Mouse (Mus musculus): ENCODE measurements around the gene Sik1.

Sik1 gene

GRCm38 (mm10) chr17:31806025-31806424 is 49.6 kb downstream of the Sik1 start:
- no peak for DNase-seq (ENCODE audit: low spot score)

DNA sequence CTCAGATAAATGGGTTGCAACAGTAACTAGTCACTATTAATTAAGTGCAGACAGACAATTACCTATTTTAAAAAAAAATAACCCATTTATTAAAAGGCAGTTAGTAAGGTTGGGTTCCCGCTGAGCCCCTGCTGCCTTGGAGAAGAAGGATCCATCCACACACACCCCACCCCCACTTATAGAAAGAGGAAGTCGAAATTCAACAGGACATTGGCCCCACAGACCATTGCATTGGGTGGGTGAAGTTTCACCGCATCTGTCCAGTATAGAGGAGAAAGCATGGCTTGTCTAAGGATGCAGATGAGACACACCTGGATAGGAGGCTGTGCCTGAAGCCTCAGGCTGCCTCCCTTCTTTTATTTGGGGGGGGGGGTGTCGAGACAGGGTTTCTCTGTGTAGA is 50.0 kb downstream of the Sik1 start:
- no peak for DNase-seq (ENCODE audit: low spot score)

DNA sequence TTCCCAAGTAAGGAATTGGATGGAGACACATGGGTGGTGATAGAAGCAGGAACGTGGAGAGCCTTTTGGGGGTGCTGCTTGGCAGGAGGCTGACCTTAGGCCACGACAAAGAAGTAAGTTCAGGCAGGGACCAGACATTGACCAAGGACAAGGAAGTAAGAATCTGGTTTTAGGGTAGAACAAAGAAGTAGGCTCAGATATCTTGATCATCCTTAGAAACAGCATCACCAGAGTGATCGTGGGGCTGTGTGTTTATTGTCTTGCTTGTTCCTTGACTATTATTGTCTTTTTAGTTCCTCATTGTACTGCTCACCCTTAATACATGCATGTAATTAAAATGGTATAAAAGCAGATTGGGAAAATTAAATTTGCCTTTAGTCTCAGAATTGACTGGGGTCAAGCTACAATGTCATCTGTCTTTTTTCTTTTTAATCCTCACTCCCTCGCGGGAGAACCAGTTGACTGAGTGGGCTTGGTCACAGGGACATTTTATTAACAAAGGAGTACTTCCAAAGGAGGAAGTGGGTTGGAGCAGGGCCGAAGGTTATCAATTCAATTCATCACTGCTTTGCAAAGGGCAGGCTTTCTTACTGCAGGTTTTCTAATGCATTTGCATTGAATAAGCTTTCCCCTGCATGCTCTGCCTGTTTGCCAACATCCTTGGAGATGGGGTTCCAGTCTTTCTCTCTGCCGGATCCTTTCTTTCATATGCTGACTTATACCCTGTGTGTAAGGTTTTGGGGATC is 53.2 kb downstream of the Sik1 start:
- DNase-seq (ENCODE audit: low spot score): no peak

DNA sequence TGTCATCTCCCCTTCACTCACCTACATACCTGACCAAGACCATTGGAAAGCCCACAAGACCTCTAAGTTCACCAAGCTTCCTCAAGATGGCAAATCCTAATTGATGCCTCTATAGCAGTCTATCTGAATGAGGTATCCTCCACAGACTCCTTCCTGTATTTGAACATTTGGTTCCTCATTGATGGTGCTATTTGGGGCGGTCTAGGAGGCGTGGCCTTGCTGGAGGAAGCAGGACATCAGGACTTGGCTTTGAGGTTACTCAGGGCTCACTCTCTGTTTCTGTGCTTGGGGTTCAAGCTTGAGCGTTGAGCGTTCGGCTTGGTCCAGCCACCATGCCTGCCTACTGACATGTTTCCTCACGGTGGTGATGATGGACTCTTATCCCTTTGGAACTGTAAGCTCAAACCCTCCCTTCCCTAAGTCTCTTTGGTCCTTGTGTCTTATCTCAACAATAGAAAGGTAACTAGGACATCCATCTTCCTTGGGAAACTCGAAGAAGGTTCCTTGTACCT is 54.7 kb downstream of the Sik1 start:
- DNase-seq (ENCODE audit: low spot score): no peak

DNA sequence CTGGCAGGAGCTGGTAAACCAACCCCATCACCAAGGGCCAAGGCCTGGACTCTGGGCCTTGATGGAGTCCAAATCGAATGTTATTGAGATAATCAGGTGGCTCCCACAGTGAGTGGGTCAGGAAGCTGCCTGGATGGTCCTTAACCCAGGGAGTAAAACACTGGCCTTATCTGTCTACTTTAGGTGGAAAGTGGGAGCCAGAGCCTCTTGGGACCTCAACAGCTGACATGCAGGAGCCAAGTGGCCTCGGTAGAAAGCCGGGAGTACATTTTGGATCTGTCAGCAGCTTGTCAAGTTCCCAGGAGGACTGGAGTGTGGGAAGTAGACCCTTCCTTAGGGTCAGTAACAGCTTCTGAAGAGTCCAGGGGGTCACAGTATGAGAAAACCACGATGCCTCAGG is 59.7 kb downstream of the Sik1 start:
- no peak for DNase-seq (ENCODE audit: low spot score)

All from embryo, embryonic 10.5 days (tissue).